Mouse (Mus musculus) liver, embryonic 16.5 days (tissue): ENCODE data around the gene Lrriq4. TPM values are rescaled to one million over a fixed set of nuclear protein-coding genes. Genes with fewer than 3 reads are reported as not detected.
A peak's percentile ranks its signal among the peaks of the same experiment; 100 is the strongest.

Experiments
- ATAC-seq: fragments of 200-750 bp; cut with Nextera tagmentation; 2 replicates; pipeline ENCODE4 v1.8.0; 2017; ENCODE audit warnings: low read depth, mild to moderate bottlenecking, moderate number of reproducible peaks, moderate library complexity
- H3K27ac ChIP-seq: fragments of 300-500 bp; sonication (generic); 2 replicates; pipeline ENCODE4 v1.5.1; 2014; ENCODE audit warnings: mild to moderate bottlenecking, low read length
- H3K27me3 ChIP-seq: fragments of 300-500 bp; sonication (generic); 2 replicates; pipeline ENCODE4 v1.6.1; 2014; ENCODE audit warnings: low read depth, low read length, mixed read lengths; ENCODE audit not compliant: control insufficient read depth, insufficient read depth
- H3K36me3 ChIP-seq: fragments of 300-500 bp; sonication (generic); 2 replicates; pipeline ENCODE4 v1.6.1; 2014; ENCODE audit warnings: mild to moderate bottlenecking; ENCODE audit not compliant: control insufficient read depth, insufficient read depth
- H3K4me1 ChIP-seq: fragments of 300-500 bp; sonication (generic); 2 replicates; pipeline ENCODE4 v1.6.1; 2014; ENCODE audit warnings: low read depth, low read length, mixed read lengths; ENCODE audit not compliant: control insufficient read depth
- H3K4me2 ChIP-seq: fragments of 300-500 bp; sonication (generic); 2 replicates; pipeline ENCODE4 v1.6.1; 2014; ENCODE audit warnings: low read depth, low read length, mixed read lengths
- H3K4me3 ChIP-seq: fragments of 300-500 bp; sonication (generic); 2 replicates; pipeline ENCODE4 v1.5.1; 2014; ENCODE audit warnings: low read depth, mild to moderate bottlenecking, low read length
- H3K9ac ChIP-seq: fragments of 300-500 bp; sonication (generic); 2 replicates; pipeline ENCODE4 v1.6.1; 2014; ENCODE audit warnings: low read depth, low read length
- H3K9me3 ChIP-seq: fragments of 300-500 bp; sonication (generic); replicated peaks from 2 replicates; pipeline ENCODE4 v1.6.1; 2016; ENCODE audit warnings: low read length; ENCODE audit not compliant: control insufficient read depth
- WGBS: fragments of 180-500 bp; shearing (Covaris S2); extraction: QIAGEN DNeasy Blood & Tissue Kit; methylation state at CpG from one replicate; pipeline ENCODE4 v1.1.7; 2014; ENCODE audit not compliant: insufficient replicate concordance; 5-methylcytosine and 5-hydroxymethylcytosine counted together
- polyA plus RNA-seq: library from polyadenylated mRNA; unstranded; fragments of >200 nt; fragmentation: Nextera tagmentation; extraction: Ambion mirVana; gene quantifications from 2 replicates; pipeline ENCODE4 v1.2.1, GENCODE M21; 2015

Lrriq4 gene
- polyA plus RNA-seq, 1 experiment from 2014 or later = not detected

- peak; percentile 66 for ATAC-seq
- peak overlapping the region; percentile 83 for H3K4me3 ChIP-seq
- H3K9me3 ChIP-seq = no peaks in the 10 kb centered on the region
- under 1% methylated on average over 27 of the region's 27 CpGs for WGBS
- H3K4me2 ChIP-seq = peak overlapping the region; percentile 81
- peak overlapping the region; percentile 98 for H3K27ac ChIP-seq
- peak overlapping the region; percentile 90 for H3K9ac ChIP-seq
- peaks cover 14% of the 10 kb centered on the region for H3K36me3 ChIP-seq
- H3K4me1 ChIP-seq = peaks cover 19% of the 10 kb centered on the region
- peaks cover 18% of the 10 kb centered on the region for H3K27me3 ChIP-seq
Measured at GRCm38 (mm10) chr3:30602740-30603098, 41.6 kb upstream of the Lrriq4 start.

- WGBS = 48% methylated on average over 10 of the region's 10 CpGs
- Histone ChIP-seq H3K4me1 (peaks cover 19% of the 10 kb centered on the region), H3K4me3 (peak overlapping the region; percentile 83), H3K27me3 (peaks cover 12% of the 10 kb centered on the region), H3K9ac (peak overlapping the region; percentile 90), H3K4me2 (peak overlapping the region; percentile 81), H3K9me3 (no peaks in the 10 kb centered on the region), H3K27ac (peak overlapping the region; percentile 98), H3K36me3 (peaks cover 16% of the 10 kb centered on the region)
- no peak for ATAC-seq
Measured at GRCm38 (mm10) chr3:30603256-30603655, 41.1 kb upstream of the Lrriq4 start.

GRCm38 (mm10) chr3:30608999-30609398 lies 35.3 kb upstream of the Lrriq4 start:
- Histone ChIP-seq H3K9ac (no peak overlapping the region), H3K4me1 (peaks cover 4% of the 10 kb centered on the region), H3K27me3 (no peaks in the 10 kb centered on the region), H3K36me3 (peaks cover 43% of the 10 kb centered on the region), H3K9me3 (no peaks in the 10 kb centered on the region), H3K4me2 (no peak overlapping the region), H3K27ac (no peak overlapping the region), H3K4me3 (no peak overlapping the region)
- WGBS = 75% methylated on average over 3 of the region's 3 CpGs
- ATAC-seq = no peak; the same call in 1 of the 2 replicates

- H3K27me3 ChIP-seq = no peaks in the 10 kb centered on the region
- no peak overlapping the region for H3K9ac ChIP-seq
- no peak overlapping the region for H3K4me2 ChIP-seq
- H3K36me3 ChIP-seq = peaks cover 50% of the 10 kb centered on the region
- ATAC-seq = no peak
- no peak overlapping the region for H3K27ac ChIP-seq
- H3K4me3 ChIP-seq = no peak overlapping the region
- no peaks in the 10 kb centered on the region; the same call in 1 of the 2 replicates for H3K4me1 ChIP-seq
- H3K9me3 ChIP-seq = no peaks in the 10 kb centered on the region
- WGBS = 78% methylated on average over 4 of the region's 4 CpGs
Measured at GRCm38 (mm10) chr3:30610930-30611329, 33.4 kb upstream of the Lrriq4 start.

- no peak overlapping the region for H3K27ac ChIP-seq
- peaks cover 17% of the 10 kb centered on the region for H3K36me3 ChIP-seq
- H3K9me3 ChIP-seq = no peaks in the 10 kb centered on the region
- no peaks in the 10 kb centered on the region for H3K4me1 ChIP-seq
- no peak overlapping the region for H3K4me3 ChIP-seq
- no peak for ATAC-seq
- no peaks in the 10 kb centered on the region for H3K27me3 ChIP-seq
- no peak overlapping the region for H3K4me2 ChIP-seq
- 58% methylated on average over 8 of the region's 8 CpGs for WGBS
- no peak overlapping the region for H3K9ac ChIP-seq
Measured at GRCm38 (mm10) chr3:30620132-30620531, 24.2 kb upstream of the Lrriq4 start.

GRCm38 (mm10) chr3:30633681-30634080 lies 10.6 kb upstream of the Lrriq4 start:
- 37% methylated on average over 3 of the region's 3 CpGs for WGBS
- Histone ChIP-seq H3K27me3 (no peaks in the 10 kb centered on the region), H3K9me3 (no peaks in the 10 kb centered on the region)

GRCm38 (mm10) chr3:30635629-30636028 lies 8.7 kb upstream of the Lrriq4 start:
- no peak for ATAC-seq
- no peak overlapping the region for H3K9ac ChIP-seq
- H3K9me3 ChIP-seq = no peaks in the 10 kb centered on the region
- no peaks in the 10 kb centered on the region for H3K4me1 ChIP-seq
- H3K36me3 ChIP-seq = no peaks in the 10 kb centered on the region
- H3K4me3 ChIP-seq = no peak overlapping the region
- no peak overlapping the region for H3K4me2 ChIP-seq
- WGBS = 67% methylated on average over 4 of the region's 4 CpGs
- no peaks in the 10 kb centered on the region for H3K27me3 ChIP-seq
- H3K27ac ChIP-seq = no peak overlapping the region

More at GRCm38 (mm10) chr3:30633681-30634080, 10.6 kb upstream of the Lrriq4 start:
- Histone ChIP-seq H3K36me3 (no peaks in the 10 kb centered on the region), H3K27ac (no peak overlapping the region), H3K9ac (no peak overlapping the region), H3K4me3 (no peak overlapping the region), H3K4me2 (no peak overlapping the region), H3K4me1 (no peaks in the 10 kb centered on the region)
- no peak for ATAC-seq

- H3K4me1 ChIP-seq = no peaks in the 10 kb centered on the region; the same call in 1 of the 2 replicates
- H3K4me3 ChIP-seq = no peak overlapping the region
- H3K27ac ChIP-seq = no peak overlapping the region
- no peak overlapping the region for H3K4me2 ChIP-seq
- H3K9me3 ChIP-seq = no peaks in the 10 kb centered on the region
- ATAC-seq = no peak
- 38% methylated on average over 8 of the region's 8 CpGs for WGBS
- no peak overlapping the region for H3K9ac ChIP-seq
- peaks cover 27% of the 10 kb centered on the region for H3K27me3 ChIP-seq
- H3K36me3 ChIP-seq = no peaks in the 10 kb centered on the region
Measured at GRCm38 (mm10) chr3:30646761-30647160, 2.5 kb downstream of the Lrriq4 start.

GRCm38 (mm10) chr3:30647440-30648090 lies 3.3 kb downstream of the Lrriq4 start, which contains the start of gene Lrrc34:
TSS of gene Lrrc34 (minus strand) at chr3:30647869.
- no peaks in the 10 kb centered on the region; the same call in 1 of the 2 replicates for H3K4me1 ChIP-seq
- peak within 1 kb of the TSS; percentile 26 for H3K4me3 ChIP-seq
- H3K36me3 ChIP-seq = no peaks in the 10 kb centered on the region
- peaks cover 28% of the 10 kb centered on the region for H3K27me3 ChIP-seq
- H3K9me3 ChIP-seq = no peaks in the 10 kb centered on the region
- no peak within 1 kb of the TSS for H3K27ac ChIP-seq
- 0 out of 2 replicates have a peak within 1 kb of the TSS, but pooled peaks have one; percentile 4 for H3K9ac ChIP-seq
- peak; percentile 71 for ATAC-seq
- peak within 1 kb of the TSS; percentile 49 for H3K4me2 ChIP-seq
- under 1% methylated on average over 23 of the region's 25 CpGs for WGBS
